8 mouse cellular contexts compared by ENCODE assay signal in the genomic region with DNA sequence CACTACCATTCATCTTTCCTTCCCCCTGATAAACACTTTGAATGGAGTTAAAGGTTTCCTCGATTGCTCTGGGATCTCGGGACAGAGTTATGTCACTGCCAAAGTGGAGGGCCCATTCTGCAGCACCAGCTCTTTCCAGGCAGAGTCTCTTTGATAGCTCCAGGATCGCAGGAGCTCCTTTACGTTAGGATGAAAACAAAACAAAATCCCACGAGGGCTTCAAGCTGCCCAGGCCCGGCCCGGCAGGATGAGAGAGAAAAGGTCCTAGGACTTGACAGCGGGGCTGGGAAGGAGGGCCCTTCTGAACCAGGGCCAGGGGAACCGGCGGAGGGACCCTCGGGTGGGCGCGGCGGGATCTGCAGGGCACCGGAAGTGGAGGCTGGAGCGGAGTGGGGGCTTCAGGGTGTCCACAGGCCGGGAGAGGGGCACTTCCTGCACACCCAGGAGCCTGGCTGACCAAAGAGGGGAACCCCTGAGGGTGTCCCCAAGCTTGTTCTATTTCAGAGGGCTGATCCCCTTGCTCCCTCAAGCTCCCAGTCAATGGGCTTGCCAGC. TPM values are rescaled to one million over a fixed set of nuclear protein-coding genes. Genes with fewer than 3 reads are reported as not detected.
DNase-seq lines count a peak whose midpoint lies in the region; ATAC-seq lines count a peak whose summit lies in the region.

No protein-coding gene starts in this region.

- peaks cover 7% of the 10 kb centered on the region; the same call in 1 of the 2 replicates for H3K4me1 ChIP-seq in heart, embryonic 16.5 days (ENCODE audit: control insufficient read depth, insufficient read depth, low read length)
- peaks cover 16% of the 10 kb centered on the region for H3K4me1 ChIP-seq in forebrain, embryonic 15.5 days
- peaks cover 11% of the 10 kb centered on the region for H3K4me1 ChIP-seq in midbrain, embryonic 11.5 days (ENCODE audit: control insufficient read depth, insufficient read depth, low read length)

- no peak for DNase-seq in heart, adult 18-20 months
- peak; percentile 25 for DNase-seq in MN1 (ENCODE audit: low spot score)
- DNase-seq in midbrain, embryonic 11.5 days (ENCODE audit: low spot score, missing footprints), result no peak
- no peak for DNase-seq in retina, embryonic 14.5 days (ENCODE audit: low spot score)
- DNase-seq in gastrocnemius, postnatal 14 days, result no peak
- DNase-seq in layer of hippocampus, adult 11-12 months (ENCODE audit: low spot score), result no peak

- H3K4me2 ChIP-seq in heart, embryonic 16.5 days (ENCODE audit: low read depth, low read length), result peak overlapping the region; percentile 87
- H3K4me2 ChIP-seq in forebrain, embryonic 15.5 days (replicated peaks), result peak overlapping the region; percentile 59
- H3K4me2 ChIP-seq in midbrain, embryonic 11.5 days, result peak overlapping the region; percentile 67

- no peaks in the 10 kb centered on the region for H3K9me3 ChIP-seq in heart, embryonic 16.5 days (replicated peaks; ENCODE audit: control insufficient read depth, low read length)
- H3K9me3 ChIP-seq in forebrain, embryonic 15.5 days, result no peaks in the 10 kb centered on the region
- no peaks in the 10 kb centered on the region for H3K9me3 ChIP-seq in midbrain, embryonic 11.5 days (ENCODE audit: control insufficient read depth, low read length)

- peak; percentile 43 for ATAC-seq in heart, embryonic 16.5 days (replicated peaks; ENCODE audit: extremely low read depth, insufficient read depth, low FRiP score)
- ATAC-seq in forebrain, embryonic 15.5 days (replicated peaks), result peak; percentile 81
- ATAC-seq in midbrain, embryonic 11.5 days (ENCODE audit: low FRiP score), result peak; percentile 82

- peak overlapping the region; percentile 94 for H3K9ac ChIP-seq in heart, embryonic 16.5 days (ENCODE audit: low read length)
- peak overlapping the region; percentile 85 for H3K9ac ChIP-seq in forebrain, embryonic 15.5 days (replicated peaks)
- peak overlapping the region; percentile 69 for H3K9ac ChIP-seq in midbrain, embryonic 11.5 days (ENCODE audit: low read length)

- WGBS in heart, embryonic 16.5 days, result 0% methylated on average over 17 of the region's 17 CpGs
- WGBS in forebrain, embryonic 15.5 days, result 0% methylated on average over 17 of the region's 17 CpGs
- WGBS in midbrain, embryonic 11.5 days, result under 1% methylated on average over 15 of the region's 17 CpGs

- intact Hi-C loops in gastrocnemius, postnatal 14 days (cut with DNase I; ENCODE audit: low total_unique reads), result no loop called here

- no peaks in the 10 kb centered on the region for H3K36me3 ChIP-seq in heart, embryonic 16.5 days (ENCODE audit: control insufficient read depth, insufficient read depth)
- no peaks in the 10 kb centered on the region for H3K36me3 ChIP-seq in forebrain, embryonic 15.5 days
- H3K36me3 ChIP-seq in midbrain, embryonic 11.5 days (ENCODE audit: control insufficient read depth, insufficient read depth, low read length), result no peaks in the 10 kb centered on the region

- peak overlapping the region; percentile 92 for H3K4me3 ChIP-seq in heart, embryonic 16.5 days (ENCODE audit: low read length)
- peak overlapping the region; percentile 83 for H3K4me3 ChIP-seq in forebrain, embryonic 15.5 days
- H3K4me3 ChIP-seq in midbrain, embryonic 11.5 days (ENCODE audit: low read depth, low read length), result peak overlapping the region; percentile 77

- peak overlapping the region; percentile 93 for H3K27ac ChIP-seq in heart, embryonic 16.5 days (ENCODE audit: low read length)
- peak overlapping the region; percentile 93 for H3K27ac ChIP-seq in forebrain, embryonic 15.5 days (replicated peaks)
- H3K27ac ChIP-seq in midbrain, embryonic 11.5 days (ENCODE audit: low read depth, low read length), result peak overlapping the region; percentile 74

- no peaks in the 10 kb centered on the region for H3K27me3 ChIP-seq in heart, embryonic 16.5 days (ENCODE audit: control insufficient read depth, insufficient read depth, low read length)
- no peaks in the 10 kb centered on the region for H3K27me3 ChIP-seq in forebrain, embryonic 15.5 days
- no peaks in the 10 kb centered on the region for H3K27me3 ChIP-seq in midbrain, embryonic 11.5 days (ENCODE audit: control insufficient read depth, insufficient read depth, low read length)

RNA-seq across cellular contexts. Expression of a gene that starts 7.6 kb away (rescaled TPM):
- 56.1 and 63.1 TPM in 2 replicates for polyA plus RNA-seq in heart, embryonic 16.5 days (2015; fragmentation: Nextera tagmentation; extraction: Ambion mirVana)
- 10 to 100 TPM; 10.3 to 12.6 TPM for total RNA-seq in heart, adult 18-20 months (2021)
- 80.0 and 84.6 TPM in 2 replicates for polyA plus RNA-seq in forebrain, embryonic 15.5 days (2015; fragmentation: Nextera tagmentation; extraction: Ambion mirVana)
- 67.4 and 73.3 TPM in 2 replicates for polyA plus RNA-seq in midbrain, embryonic 11.5 days (2014; fragmentation: Nextera tagmentation; extraction: Ambion mirVana)
- 10 to 100 TPM; 11.6 to 12.8 TPM for total RNA-seq in gastrocnemius, postnatal 14 days (2021)

RNA-seq across cellular contexts. Expression of a gene that starts 24.5 kb away (rescaled TPM):
- 18.2 and 23.7 TPM in 2 replicates for polyA plus RNA-seq in heart, embryonic 16.5 days (2015; fragmentation: Nextera tagmentation; extraction: Ambion mirVana)
- total RNA-seq in heart, adult 18-20 months (2021), result 1 to 10 TPM; 1.4 to 2.0 TPM
- polyA plus RNA-seq in forebrain, embryonic 15.5 days (2015; fragmentation: Nextera tagmentation; extraction: Ambion mirVana), result 6.9 and 7.5 TPM in 2 replicates
- 18.1 and 20.1 TPM in 2 replicates for polyA plus RNA-seq in midbrain, embryonic 11.5 days (2014; fragmentation: Nextera tagmentation; extraction: Ambion mirVana)
- total RNA-seq in gastrocnemius, postnatal 14 days (2021), result 1 to 10 TPM; 4.5 to 7.8 TPM

RNA-seq across cellular contexts. Expression of a gene that starts 50.5 kb away (rescaled TPM):
- 170 and 173 TPM in 2 replicates for polyA plus RNA-seq in heart, embryonic 16.5 days (2015; fragmentation: Nextera tagmentation; extraction: Ambion mirVana)
- 100 to 1,000 TPM; 130 to 138 TPM for total RNA-seq in heart, adult 18-20 months (2021)
- polyA plus RNA-seq in forebrain, embryonic 15.5 days (2015; fragmentation: Nextera tagmentation; extraction: Ambion mirVana), result 112 and 115 TPM in 2 replicates
- 120 and 121 TPM in 2 replicates for polyA plus RNA-seq in midbrain, embryonic 11.5 days (2014; fragmentation: Nextera tagmentation; extraction: Ambion mirVana)
- total RNA-seq in gastrocnemius, postnatal 14 days (2021), result 10 to 100 TPM; 50.8 to 54.9 TPM

RNA-seq across cellular contexts. Expression of a gene that starts 53.6 kb away (rescaled TPM):
- polyA plus RNA-seq in heart, embryonic 16.5 days (2015; fragmentation: Nextera tagmentation; extraction: Ambion mirVana), result 208 and 209 TPM in 2 replicates
- total RNA-seq in heart, adult 18-20 months (2021), result 100 to 1,000 TPM; 114 to 116 TPM
- polyA plus RNA-seq in forebrain, embryonic 15.5 days (2015; fragmentation: Nextera tagmentation; extraction: Ambion mirVana), result 267 and 288 TPM in 2 replicates
- polyA plus RNA-seq in midbrain, embryonic 11.5 days (2014; fragmentation: Nextera tagmentation; extraction: Ambion mirVana), result 348 and 354 TPM in 2 replicates
- total RNA-seq in gastrocnemius, postnatal 14 days (2021), result 100 to 1,000 TPM; 105 to 114 TPM
